Mouse (Mus musculus) lung, postnatal 0 days (tissue): ENCODE measurements around the gene Hyal2. TPM values are rescaled to one million over a fixed set of nuclear protein-coding genes. Genes with fewer than 3 reads are reported as not detected.

Experiments used
- ATAC-seq: fragments of 200-750 bp; cut with Nextera tagmentation; 2 replicates; pipeline ENCODE4 v1.8.0; 2017; ENCODE audit warnings: moderate library complexity
- DNase-seq: peaks from one replicate; pipeline ENCODE4 v3.0.0-alpha.2; 2016; ENCODE audit warnings: low spot score
- H3K27ac ChIP-seq: fragments of 300-500 bp; sonication (generic); 2 replicates; pipeline ENCODE4 v1.5.1; 2014; ENCODE audit warnings: antibody characterized with exemption, mild to moderate bottlenecking, low read length, mixed read lengths
- H3K27me3 ChIP-seq: fragments of 300-500 bp; sonication (generic); replicated peaks from 2 replicates; pipeline ENCODE4 v1.6.1; 2014; ENCODE audit warnings: low read length, mixed read lengths; ENCODE audit not compliant: insufficient read depth
- H3K36me3 ChIP-seq: fragments of 300-500 bp; sonication (generic); 2 replicates; pipeline ENCODE4 v1.6.1; 2014; ENCODE audit warnings: low read length, mixed read lengths; ENCODE audit not compliant: insufficient read depth
- H3K4me1 ChIP-seq: fragments of 300-500 bp; sonication (generic); 2 replicates; pipeline ENCODE4 v1.6.1; 2014; ENCODE audit warnings: antibody characterized with exemption, low read depth, low read length, mixed read lengths; ENCODE audit not compliant: insufficient read depth
- H3K4me2 ChIP-seq: fragments of 300-500 bp; sonication (generic); replicated peaks from 2 replicates; pipeline ENCODE4 v1.6.1; 2014; ENCODE audit warnings: low read depth, mild to moderate bottlenecking, low read length, moderate library complexity, mixed read lengths
- H3K4me3 ChIP-seq: fragments of 300-500 bp; sonication (generic); 2 replicates; pipeline ENCODE4 v1.5.1; 2014; ENCODE audit warnings: low read depth, low read length
- H3K9ac ChIP-seq: fragments of 300-500 bp; sonication (generic); replicated peaks from 2 replicates; pipeline ENCODE4 v1.6.1; 2014; ENCODE audit warnings: low read depth, mild to moderate bottlenecking
- H3K9me3 ChIP-seq: fragments of 300-500 bp; sonication (generic); 2 replicates; pipeline ENCODE4 v1.6.1; 2016; ENCODE audit warnings: low read length, mixed read lengths
- CTCF ChIP-seq: IDR thresholded peaks from 2 replicates; pipeline ENCODE4 v1.5.1; 2016; ENCODE audit warnings: antibody characterized with exemption, mild to moderate bottlenecking
- EP300 ChIP-seq: IDR thresholded peaks from 2 replicates; pipeline ENCODE4 v1.6.1; 2016; ENCODE audit warnings: antibody characterized with exemption, mild to moderate bottlenecking, control low read depth
- WGBS: fragments of 180-500 bp; shearing (Covaris S2); extraction: QIAGEN DNeasy Blood & Tissue Kit; methylation state at CpG from one replicate; pipeline ENCODE4 v1.1.7; 2014; 5-methylcytosine and 5-hydroxymethylcytosine counted together
- polyA plus RNA-seq: library from polyadenylated mRNA; unstranded; fragments of >200 nt; fragmentation: Nextera tagmentation; extraction: Ambion mirVana; gene quantifications from 2 replicates; pipeline ENCODE4 v1.2.1, GENCODE M21; 2015

Hyal2 gene
- polyA plus RNA-seq, 1 experiment from 2014 or later, result 103 TPM

DNA sequence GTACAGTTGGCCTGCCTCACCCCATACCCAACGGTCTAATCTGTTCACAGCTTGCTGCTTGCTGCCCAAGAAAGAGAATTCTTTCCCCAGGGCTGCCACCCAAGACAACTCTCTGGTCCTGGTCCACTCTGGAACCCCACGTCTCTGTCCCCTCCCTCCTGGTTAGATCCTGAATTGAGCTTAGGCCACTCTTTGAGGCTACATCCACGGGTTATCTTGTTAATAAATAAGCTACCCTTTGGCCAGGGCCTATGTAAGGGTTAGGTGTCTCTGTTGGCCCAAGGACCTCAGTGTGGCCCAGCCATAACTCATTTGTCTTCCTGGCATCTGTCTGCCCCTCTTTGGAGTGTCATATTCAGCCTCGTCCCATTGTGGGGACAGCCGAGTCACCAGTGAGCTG is 30.6 kb downstream of the Hyal2 start:
- Histone ChIP-seq H3K9me3 (no peaks in the 10 kb centered on the region), H3K4me2 (no peak overlapping the region), H3K36me3 (no peaks in the 10 kb centered on the region), H3K27me3 (no peaks in the 10 kb centered on the region), H3K27ac (no peak overlapping the region), H3K4me1 (0 out of 2 replicates have a peak, but pooled peaks cover 3% of the 10 kb centered on the region), H3K9ac (no peak overlapping the region), H3K4me3 (no peak overlapping the region)
- no peak for TF ChIP-seq CTCF
- TF ChIP-seq EP300, result no peak
- ATAC-seq (no peak), DNase-seq (no peak)
- 65% methylated on average over 5 of the region's 5 CpGs for WGBS

DNA sequence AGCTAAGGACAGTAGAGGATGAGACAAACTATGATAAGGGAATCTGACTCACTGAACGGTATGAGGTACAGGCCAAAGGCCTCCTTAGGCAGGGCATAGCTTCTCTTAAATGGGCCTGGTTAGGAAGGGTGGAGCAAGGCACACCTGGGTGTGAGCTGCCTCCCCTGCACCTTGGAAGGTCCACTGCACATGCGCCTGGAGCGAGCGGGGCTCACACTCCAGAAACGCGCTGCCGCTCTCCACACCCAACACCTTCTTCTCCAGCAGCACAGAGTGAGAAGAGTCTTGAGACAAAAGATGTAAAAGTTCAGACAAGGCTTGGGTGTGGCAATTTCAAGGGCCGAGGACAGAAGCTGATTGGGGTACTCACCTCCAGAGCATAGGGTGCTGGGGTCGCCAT is 31.7 kb downstream of the Hyal2 start:
- no peak for DNase-seq
- Histone ChIP-seq H3K9ac (no peak overlapping the region), H3K4me1 (0 out of 2 replicates have a peak, but pooled peaks cover 3% of the 10 kb centered on the region), H3K27me3 (no peaks in the 10 kb centered on the region), H3K36me3 (no peaks in the 10 kb centered on the region), H3K27ac (no peak overlapping the region), H3K4me2 (no peak overlapping the region), H3K4me3 (no peak overlapping the region), H3K9me3 (no peaks in the 10 kb centered on the region)
- WGBS, result 81% methylated on average over 9 of the region's 9 CpGs
- ATAC-seq, result no peak
- TF ChIP-seq CTCF, result no peak

DNA sequence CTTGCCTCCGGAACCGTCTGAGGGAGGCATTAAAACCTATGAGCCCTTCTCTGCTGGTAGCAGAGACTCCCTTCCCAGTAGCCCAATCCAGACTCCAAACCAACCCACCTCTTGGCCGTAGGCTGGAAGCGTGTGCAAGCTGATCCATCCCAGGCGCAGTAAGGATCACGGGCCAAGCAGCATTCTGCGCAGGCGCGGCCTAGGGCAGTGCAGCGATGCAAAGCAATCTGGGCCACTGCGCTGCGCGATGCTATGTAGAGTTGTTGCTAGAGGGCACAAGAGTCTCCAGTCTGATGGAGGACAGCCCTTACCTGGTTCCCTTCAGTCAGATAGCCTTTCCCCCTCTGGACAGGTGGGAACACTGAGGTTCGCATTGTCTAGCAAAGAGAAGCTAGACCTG is 32.1 kb downstream of the Hyal2 start:
- 62% methylated on average over 14 of the region's 14 CpGs for WGBS
- no peaks in the 10 kb centered on the region for H3K36me3 ChIP-seq
- DNase-seq, result no peak
- ATAC-seq, result no peak
- no peak overlapping the region for H3K27ac ChIP-seq
- no peaks in the 10 kb centered on the region for H3K9me3 ChIP-seq
- 0 out of 2 replicates have a peak, but pooled peaks cover 3% of the 10 kb centered on the region for H3K4me1 ChIP-seq
- H3K4me3 ChIP-seq, result no peak overlapping the region
- no peak overlapping the region for H3K4me2 ChIP-seq
- no peak overlapping the region for H3K9ac ChIP-seq
- no peaks in the 10 kb centered on the region for H3K27me3 ChIP-seq
- no peak; the same call in 1 of the 2 replicates for TF ChIP-seq CTCF
- no peak for TF ChIP-seq EP300

DNA sequence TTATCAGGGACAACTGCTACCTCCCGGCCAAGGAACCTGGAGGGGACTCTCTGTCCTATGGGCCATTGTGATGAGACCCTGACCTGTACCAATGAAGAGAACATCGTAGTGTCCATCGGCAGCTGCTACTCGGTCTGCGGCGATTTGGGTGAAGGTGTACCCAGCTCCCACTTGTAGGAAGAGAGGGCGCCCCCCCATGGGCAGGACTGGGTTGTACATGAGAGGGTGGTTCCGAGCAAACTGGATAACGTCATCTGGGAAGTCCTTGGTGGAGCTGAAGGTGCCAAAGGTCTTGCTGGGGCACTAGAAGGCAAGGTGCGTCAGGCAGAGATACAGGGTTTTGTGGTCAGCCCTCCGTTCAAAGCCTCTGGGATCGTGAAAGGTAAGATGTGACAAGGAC is 33.0 kb downstream of the Hyal2 start:
- no peaks in the 10 kb centered on the region for H3K27me3 ChIP-seq
- H3K36me3 ChIP-seq, result no peaks in the 10 kb centered on the region
- ATAC-seq (no peak), DNase-seq (no peak)
- H3K9me3 ChIP-seq, result no peaks in the 10 kb centered on the region
- no peak for TF ChIP-seq EP300
- TF ChIP-seq CTCF, result peak; percentile 49
- no peak overlapping the region for H3K27ac ChIP-seq
- 70% methylated on average over 12 of the region's 12 CpGs for WGBS
- H3K9ac ChIP-seq, result no peak overlapping the region
- no peak overlapping the region for H3K4me3 ChIP-seq
- no peak overlapping the region for H3K4me2 ChIP-seq
- 0 out of 2 replicates have a peak, but pooled peaks cover 3% of the 10 kb centered on the region for H3K4me1 ChIP-seq

DNA sequence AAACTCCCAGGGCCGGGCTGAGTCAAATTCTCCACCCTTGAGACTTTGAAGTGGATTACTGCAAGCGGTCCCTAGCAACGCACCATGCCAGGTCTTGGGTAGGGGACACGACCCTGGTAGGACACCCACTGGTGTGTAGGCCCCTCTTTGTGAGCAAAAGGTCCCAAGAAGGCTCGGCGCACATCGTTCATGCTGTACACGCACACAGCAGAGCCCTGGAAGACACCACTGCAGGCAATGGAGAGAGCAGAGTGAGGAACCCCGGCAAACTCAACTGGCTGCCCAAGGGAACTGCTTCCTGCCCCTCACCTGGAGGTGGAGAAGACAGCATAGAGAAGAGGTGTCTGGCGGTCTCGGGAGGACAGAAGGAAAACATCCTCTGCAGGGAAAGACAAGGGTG is 33.5 kb downstream of the Hyal2 start:
- WGBS, result 79% methylated on average over 11 of the region's 11 CpGs
- H3K4me3 ChIP-seq, result no peak overlapping the region
- H3K9me3 ChIP-seq, result no peaks in the 10 kb centered on the region
- no peak overlapping the region for H3K4me2 ChIP-seq
- no peak overlapping the region for H3K9ac ChIP-seq
- no peaks in the 10 kb centered on the region for H3K27me3 ChIP-seq
- no peak for ATAC-seq
- no peaks in the 10 kb centered on the region for H3K36me3 ChIP-seq
- TF ChIP-seq EP300 (no peak), CTCF (no peak)
- DNase-seq, result no peak
- 0 out of 2 replicates have a peak, but pooled peaks cover 3% of the 10 kb centered on the region for H3K4me1 ChIP-seq
- H3K27ac ChIP-seq, result no peak overlapping the region

- Histone ChIP-seq H3K36me3 (no peaks in the 10 kb centered on the region), H3K4me1 (no peaks in the 10 kb centered on the region), H3K4me2 (no peak overlapping the region), H3K9me3 (no peaks in the 10 kb centered on the region), H3K4me3 (no peak overlapping the region), H3K27ac (no peak overlapping the region), H3K27me3 (no peaks in the 10 kb centered on the region), H3K9ac (no peak overlapping the region)
- DNase-seq (peak; percentile 91), ATAC-seq (peak; percentile 60)
- WGBS, result 11% methylated on average over 10 of the region's 10 CpGs
- TF ChIP-seq CTCF (peak; percentile 99), EP300 (no peak)
Measured at GRCm38 (mm10) chr9:107602068-107602648, 34.4 kb downstream of the Hyal2 start.

GRCm38 (mm10) chr9:107603251-107603650 is 35.5 kb downstream of the Hyal2 start:
- no peak for ATAC-seq

More at GRCm38 (mm10) chr9:107603251-107603650, 35.5 kb downstream of the Hyal2 start:
- Histone ChIP-seq H3K9me3 (no peaks in the 10 kb centered on the region), H3K4me1 (no peaks in the 10 kb centered on the region), H3K27me3 (no peaks in the 10 kb centered on the region), H3K4me2 (no peak overlapping the region), H3K36me3 (no peaks in the 10 kb centered on the region), H3K9ac (no peak overlapping the region), H3K4me3 (no peak overlapping the region), H3K27ac (no peak overlapping the region)
- WGBS, result 75% methylated on average over 6 of the region's 6 CpGs
- no peak for TF ChIP-seq EP300
- no peak for TF ChIP-seq CTCF
- no peak for DNase-seq
